Mouse (Mus musculus) left cerebral cortex, postnatal 10 days (tissue): ENCODE measurements around the gene Mageh1. TPM values are rescaled to one million over a fixed set of nuclear protein-coding genes. Genes with fewer than 3 reads are reported as not detected.
"Not testable (repeated sequence)": the region's sequence is repeated elsewhere in the genome, so short reads cannot be mapped to it uniquely, and the experiment has no call there.

Experiments used
- DNase-seq, 2 experiments: peaks; one replicate each; pipeline ENCODE4 v3.0.0; 2021 to 2022; ENCODE audit warnings: low spot score in 2 of 2, mixed read lengths in 1 of 2; ENCODE audit errors: extremely low spot score in 1 of 2
- intact Hi-C: fragments of 180-260 bp; cut with DNase I; formaldehyde crosslinking; loops from one replicate; pipeline ENCODE4 v1.15.1; 2025
- total RNA-seq, 2 experiments: library from RNA; stranded (reverse); gene quantifications; 2 replicates each; pipeline ENCODE4 v1.2.3; 2021

Gene Mageh1
- 10 to 100 TPM; 47.7 to 48.6 TPM for total RNA-seq

DNA sequence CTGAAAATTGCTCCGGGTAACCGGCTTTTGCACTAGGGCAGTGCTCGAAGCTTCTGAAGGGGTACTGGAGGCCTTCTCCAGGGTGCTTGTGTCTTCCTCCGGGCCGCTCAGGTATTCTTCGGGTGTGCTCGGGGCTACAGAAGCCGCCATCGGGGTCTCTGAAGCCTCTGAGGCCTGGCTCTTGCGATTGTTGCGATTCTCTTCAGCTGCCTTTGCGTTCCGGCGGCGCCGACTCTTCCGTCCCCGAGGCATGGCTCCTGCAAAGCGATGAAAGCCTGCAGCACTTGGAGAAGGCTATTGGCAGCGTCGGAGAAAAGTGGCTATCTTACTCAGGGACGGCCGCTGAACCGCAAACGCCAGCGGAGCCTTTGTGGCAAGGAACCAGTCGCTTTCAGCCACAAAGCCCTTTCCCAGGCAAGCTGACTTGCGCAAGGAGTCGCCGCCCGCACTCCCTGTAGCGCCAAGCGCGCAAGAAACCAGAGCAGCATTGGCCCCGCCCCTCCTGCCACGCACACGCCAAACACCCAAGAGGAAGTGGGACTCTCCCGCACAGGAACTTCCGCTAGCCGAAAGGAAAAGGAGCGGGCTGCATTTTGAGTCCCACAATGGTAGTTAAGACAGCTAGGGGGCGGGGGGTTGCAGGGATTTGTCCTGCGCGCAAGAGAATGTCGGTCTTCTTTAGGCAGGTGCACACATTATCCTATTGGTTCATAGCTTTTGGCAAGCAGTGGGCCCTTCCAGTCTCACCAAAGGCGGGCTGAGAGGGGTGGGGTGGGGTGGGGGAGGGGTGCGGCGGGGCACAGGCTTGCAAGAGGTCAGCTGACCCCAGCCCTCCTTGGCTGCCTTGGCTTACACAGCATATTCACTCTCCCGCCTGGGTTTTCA is at the start of gene Mageh1:
Gene Mageh1, minus strand, starts transcription at position 489 of the 885 bp plus-strand sequence.
- intact Hi-C loops = no loop called here
- DNase-seq = peak; percentile 68 to 90

DNA sequence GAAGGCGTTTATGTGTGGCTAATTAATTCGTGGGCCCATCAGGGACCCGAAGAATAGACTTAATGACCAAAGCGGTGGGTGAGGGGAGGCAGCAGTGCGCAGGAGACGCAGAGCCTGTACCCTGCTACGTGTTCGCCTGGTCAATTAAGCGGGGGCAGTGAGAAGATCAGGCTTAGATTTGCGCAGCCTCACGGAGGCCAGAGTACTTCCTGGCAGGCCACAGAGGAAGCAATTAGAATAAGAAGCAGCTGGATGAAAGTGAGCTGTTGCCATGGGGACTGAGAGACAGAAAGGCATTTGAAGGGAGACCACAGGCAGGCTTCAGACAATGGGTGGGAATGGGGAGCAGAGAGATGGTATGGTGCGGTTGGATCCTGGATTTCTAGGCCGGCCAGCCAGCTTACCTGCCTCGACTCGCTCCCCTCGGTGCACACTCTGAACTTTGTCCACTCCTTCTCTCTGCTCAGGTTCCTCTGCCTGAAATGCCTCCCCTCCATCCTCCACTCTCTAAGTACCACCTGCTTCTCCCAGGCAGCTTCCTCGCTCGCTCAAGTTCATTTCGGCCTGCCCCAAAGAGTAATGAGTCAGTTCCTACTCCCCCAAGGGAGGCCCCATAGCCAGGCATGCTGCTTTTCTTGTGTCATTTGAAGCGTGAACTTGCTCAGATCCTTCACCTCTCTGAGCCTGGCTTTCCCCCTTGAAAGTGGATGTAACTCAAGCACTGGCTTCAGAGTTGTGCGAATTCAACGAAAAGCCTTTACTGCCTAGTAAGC is 783 bp upstream of the Mageh1 start:
- intact Hi-C loops, DNase-seq: not testable (repeated sequence)

DNA sequence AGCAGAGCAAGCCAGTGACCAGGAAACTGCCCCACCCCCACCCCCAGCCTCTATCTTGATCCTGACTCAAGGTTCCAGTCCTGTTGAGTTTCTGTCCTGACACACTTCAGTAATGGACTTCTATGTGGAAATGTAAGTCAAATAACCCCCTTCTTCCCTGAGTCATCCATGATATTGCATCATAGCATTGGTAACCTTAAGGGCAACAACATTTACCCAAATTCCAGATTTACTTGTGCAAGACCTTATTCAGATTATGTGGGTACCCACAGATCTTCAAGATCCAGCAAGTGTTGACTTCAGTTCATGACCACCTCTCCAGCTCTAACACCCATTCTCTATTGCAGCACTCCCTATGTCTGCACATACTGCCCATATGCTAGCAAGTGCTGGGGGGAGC is 5.8 kb downstream of the Mageh1 start:
- DNase-seq, intact Hi-C loops: not testable (repeated sequence)

DNA sequence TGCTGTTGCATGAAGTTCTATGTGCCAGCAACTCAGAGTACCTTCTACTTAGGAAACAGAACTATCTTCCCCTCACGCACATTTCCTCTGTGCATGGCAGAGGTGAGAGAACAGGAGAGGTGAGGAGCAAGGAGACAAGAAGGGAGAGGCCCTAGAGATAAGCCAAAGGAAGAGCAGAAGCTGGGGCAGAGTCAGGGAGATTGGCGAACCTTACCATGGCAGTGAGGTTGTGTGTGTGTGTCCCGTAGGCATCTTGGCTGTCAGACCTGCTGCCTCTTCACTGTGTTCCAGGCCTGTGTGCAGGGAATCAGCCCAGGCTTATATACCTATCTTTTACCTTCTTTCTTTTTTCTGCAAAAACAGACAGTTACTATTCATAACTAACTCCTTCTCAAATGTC is 11.7 kb downstream of the Mageh1 start:
- DNase-seq, intact Hi-C loops: not testable (repeated sequence)

DNA sequence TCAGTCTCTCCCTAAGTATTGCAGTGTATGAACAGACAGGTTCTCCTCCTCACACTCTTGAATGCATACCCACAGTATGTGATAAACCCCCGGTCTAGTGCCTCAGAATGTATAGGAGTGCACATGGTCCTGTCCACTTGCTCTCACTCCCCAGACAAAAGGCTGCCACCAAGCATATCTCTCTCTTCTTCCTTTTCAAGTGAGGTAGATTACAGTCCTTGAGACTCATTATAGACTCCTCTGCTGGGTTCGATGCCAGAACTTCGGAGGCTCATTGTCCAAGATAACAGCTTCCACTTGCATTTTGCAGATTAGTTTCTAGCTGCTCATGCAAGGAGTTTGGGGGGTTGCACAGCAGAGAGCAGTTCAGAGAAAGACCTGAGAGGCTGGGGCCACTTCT is 12.1 kb downstream of the Mageh1 start:
- intact Hi-C loops, DNase-seq: not testable (repeated sequence)

DNA sequence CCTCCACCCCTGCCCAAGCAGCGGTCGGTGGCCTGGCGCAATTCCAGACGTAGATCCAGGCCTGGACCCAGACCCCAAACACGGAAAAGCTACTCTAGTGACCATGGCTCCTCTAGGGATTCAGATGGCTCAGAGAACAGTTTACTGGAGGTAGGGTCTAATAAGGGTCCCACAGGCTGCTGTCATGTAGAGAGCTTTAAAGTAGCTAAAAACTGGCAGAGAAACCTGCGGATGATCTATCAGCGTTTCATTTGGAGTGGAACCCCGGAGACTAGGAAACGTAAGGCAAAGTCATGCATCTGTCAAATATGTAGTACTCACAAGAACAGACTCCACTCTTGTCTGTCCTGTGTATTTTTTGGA is 29.7 kb downstream of the Mageh1 start:
- intact Hi-C loops = loop anchor here (2.0 to 5.0 kb wide), 2 partner anchors 80 to 133 kb away; no protein-coding TSS in a partner anchor
- DNase-seq = no peak

DNA sequence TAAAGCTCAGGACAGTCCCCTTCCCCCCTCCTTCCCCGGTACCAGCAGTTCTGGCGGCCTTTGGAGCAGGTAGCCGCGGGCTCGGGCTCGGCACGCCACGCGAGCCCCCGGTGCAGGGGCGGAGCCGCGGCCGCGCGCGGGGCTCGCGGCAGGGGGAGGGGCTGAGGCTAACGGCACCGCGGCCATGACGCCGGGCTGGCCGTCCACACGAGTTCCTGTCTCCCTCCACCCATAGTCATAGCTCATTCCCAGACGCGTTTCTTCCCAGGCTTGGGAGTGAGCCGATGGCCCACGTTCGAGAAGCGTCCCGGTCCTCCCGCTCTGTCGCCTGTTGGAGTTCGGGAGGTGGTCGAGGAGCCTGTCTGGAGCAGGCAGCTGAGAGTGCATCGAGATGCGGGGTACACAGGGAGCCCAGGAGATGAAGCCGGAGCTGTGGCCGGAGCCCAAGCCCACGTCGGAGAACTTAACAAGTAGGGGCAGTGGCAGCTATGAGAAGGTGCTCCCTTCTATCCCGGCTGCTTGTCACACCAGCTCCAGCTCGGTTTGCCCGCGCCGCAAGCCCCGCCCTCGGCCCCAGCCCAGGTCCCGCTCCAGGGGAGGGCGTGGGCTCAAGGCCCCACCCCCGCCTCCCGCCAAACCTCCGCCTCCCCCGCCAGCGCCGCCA is 30.2 kb downstream of the Mageh1 start:
- peak; percentile 4 to 61 for DNase-seq
- intact Hi-C loops = loop anchor here (2.0 to 5.0 kb wide), 2 partner anchors 80 to 134 kb away; no protein-coding TSS in a partner anchor

DNA sequence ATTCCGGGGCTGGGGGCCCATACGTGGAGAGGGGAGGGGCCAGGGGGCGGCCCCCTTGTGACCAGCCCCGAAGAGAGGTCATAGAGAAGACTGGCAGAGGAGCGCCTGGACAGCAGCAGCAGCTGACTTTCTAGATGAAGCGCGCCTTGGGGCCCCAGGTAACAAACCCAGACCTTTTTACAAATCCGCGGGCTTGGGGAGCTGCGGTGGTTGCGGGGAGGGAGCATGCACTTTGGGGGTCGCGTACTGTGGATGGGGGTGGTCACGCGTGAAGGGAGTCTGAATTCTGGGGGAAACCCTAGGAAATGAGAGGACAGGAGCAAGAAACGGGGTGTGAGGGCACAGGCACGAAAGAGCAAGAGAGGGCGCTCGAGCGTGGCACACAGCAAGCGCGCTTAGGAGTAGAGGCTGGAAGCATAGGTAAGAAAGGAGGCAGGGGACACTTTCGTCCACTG is 31.0 kb downstream of the Mageh1 start, which contains the start of gene Usp51:
Gene Usp51, plus strand, starts transcription at position 83 of the 455 bp plus-strand sequence.
- peak; percentile 14 to 34 for DNase-seq
- intact Hi-C loops = loop anchor here (2.0 to 5.0 kb wide), 2 partner anchors 79 to 134 kb away; no protein-coding TSS in a partner anchor

DNA sequence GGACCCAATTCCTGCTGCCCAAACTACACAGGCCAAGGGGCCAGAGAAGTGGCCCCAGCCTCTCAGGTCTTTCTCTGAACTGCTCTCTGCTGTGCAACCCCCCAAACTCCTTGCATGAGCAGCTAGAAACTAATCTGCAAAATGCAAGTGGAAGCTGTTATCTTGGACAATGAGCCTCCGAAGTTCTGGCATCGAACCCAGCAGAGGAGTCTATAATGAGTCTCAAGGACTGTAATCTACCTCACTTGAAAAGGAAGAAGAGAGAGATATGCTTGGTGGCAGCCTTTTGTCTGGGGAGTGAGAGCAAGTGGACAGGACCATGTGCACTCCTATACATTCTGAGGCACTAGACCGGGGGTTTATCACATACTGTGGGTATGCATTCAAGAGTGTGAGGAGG is 41.3 kb downstream of the Mageh1 start:
- intact Hi-C loops, DNase-seq: not testable (repeated sequence)

DNA sequence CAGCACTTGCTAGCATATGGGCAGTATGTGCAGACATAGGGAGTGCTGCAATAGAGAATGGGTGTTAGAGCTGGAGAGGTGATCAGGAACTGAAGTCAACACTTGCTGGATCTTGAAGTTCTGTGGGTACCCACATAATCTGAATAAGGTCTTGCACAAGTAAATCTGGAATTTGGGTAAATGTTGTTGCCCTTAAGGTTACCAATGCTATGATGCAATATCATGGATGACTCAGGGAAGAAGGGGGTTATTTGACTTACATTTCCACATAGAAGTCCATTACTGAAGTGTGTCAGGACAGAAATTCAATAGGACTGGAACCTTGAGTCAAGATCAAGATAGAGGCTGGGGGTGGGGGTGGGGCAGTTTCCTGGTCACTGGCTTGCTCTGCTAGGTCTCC is 47.5 kb downstream of the Mageh1 start:
- intact Hi-C loops = not testable (repeated sequence)

More for the DNA sequence above, 47.5 kb downstream of the Mageh1 start:
- not testable (repeated sequence) for DNase-seq

Other genes with a start within 250 kb of the Mageh1 start
- 1 to 10 TPM; 2.4 to 2.7 TPM for gene Usp51, start 31.1 kb downstream of the Mageh1 start, total RNA-seq
- under 1 TPM; 0.39 to 0.59 TPM for gene Foxr2, start 81.2 kb upstream of the Mageh1 start, total RNA-seq
- 10 to 100 TPM; 82.2 to 94.0 TPM for gene Rragb, start 102.4 kb upstream of the Mageh1 start, total RNA-seq
- gene Klf8, start 199.9 kb upstream of the Mageh1 start, total RNA-seq = 10 to 100 TPM; 14.6 to 17.3 TPM